Mouse (Mus musculus) G1E (cell line): ENCODE data around the gene Scel.

ENCODE experiments used
- CTCF ChIP-seq: IDR thresholded peaks from 2 replicates; pipeline ENCODE4 v1.5.1; 2012; ENCODE audit warnings: low read depth, low read length, inconsistent platforms, mixed read lengths
- GATA1 ChIP-seq: IDR thresholded peaks from 2 replicates; pipeline ENCODE4 v1.6.1; 2012; ENCODE audit warnings: borderline replicate concordance, low read length, inconsistent platforms, mixed read lengths
- TAL1 ChIP-seq: conservative IDR thresholded peaks from 2 replicates; pipeline ENCODE4 v1.6.1; 2012; ENCODE audit warnings: low read depth, low read length, inconsistent platforms, mixed read lengths

- no peak for TF ChIP-seq CTCF
- TF ChIP-seq TAL1 = no peak
- TF ChIP-seq GATA1 = no peak
These were observed 43.5 kb downstream of the Scel start for GRCm38 (mm10) chr14:103556609-103557008.
